Mouse (Mus musculus) MEL (cell line): ENCODE results near the gene Zgrf1.

Source experiments
- CTCF ChIP-seq, 3 experiments: IDR thresholded peaks in 2 of 3; conservative IDR thresholded peaks in 1 of 3; 2 replicates each; pipeline ENCODE4 v1.5.1; 2011 to 2012; ENCODE audit warnings: low read length in 3 of 3, low read depth in 2 of 3, mild to moderate bottlenecking in 2 of 3, improper control_type of control experiment in 1 of 3, inconsistent platforms in 1 of 3, mixed read lengths in 1 of 3, moderate library complexity in 1 of 3; ENCODE audit not compliant: control insufficient read depth in 1 of 3, insufficient read depth in 1 of 3, poor library complexity in 1 of 3, severe bottlenecking in 1 of 3
- E2F4 ChIP-seq: IDR thresholded peaks from 2 replicates; pipeline ENCODE4 v1.6.1; 2011; ENCODE audit warnings: low read depth, low read length, improper control_type of control experiment, borderline replicate concordance
- POLR2A ChIP-seq, 2 experiments: IDR thresholded peaks; 2 replicates each; pipeline ENCODE4 v1.6.1; 2011 to 2012; ENCODE audit warnings: low read length in 2 of 2, mild to moderate bottlenecking in 2 of 2, control low read depth in 1 of 2, improper control_type of control experiment in 1 of 2, low read depth in 1 of 2, moderate library complexity in 1 of 2; ENCODE audit not compliant: control insufficient read depth in 1 of 2, insufficient read depth in 1 of 2, poor library complexity in 1 of 2
- TAL1 ChIP-seq: IDR thresholded peaks from 2 replicates; pipeline ENCODE4 v1.6.1; 2012; ENCODE audit warnings: mild to moderate bottlenecking, inconsistent platforms, low read length, moderate library complexity, mixed read lengths

- no peak for TF ChIP-seq E2F4
- no peak for TF ChIP-seq CTCF (IDR thresholded peaks at IDR 0.05 in 2 of 3, conservative IDR thresholded peaks at IDR 0.05 in 1 of 3; ENCODE audit: control insufficient read depth in 1 of 3, insufficient read depth in 1 of 3, low read depth in 2 of 3, low read length in 3 of 3, poor library complexity in 1 of 3, severe bottlenecking in 1 of 3)
- no peak for TF ChIP-seq TAL1
- TF ChIP-seq POLR2A (IDR thresholded peaks at IDR 0.05; ENCODE audit: control insufficient read depth in 1 of 2, insufficient read depth in 1 of 2, low read depth in 1 of 2, low read length in 2 of 2, poor library complexity in 1 of 2) = no peak
These were observed 23.0 kb upstream of the Zgrf1 start for GRCm38 (mm10) chr3:127530293-127530692.
